In the genomic region with DNA sequence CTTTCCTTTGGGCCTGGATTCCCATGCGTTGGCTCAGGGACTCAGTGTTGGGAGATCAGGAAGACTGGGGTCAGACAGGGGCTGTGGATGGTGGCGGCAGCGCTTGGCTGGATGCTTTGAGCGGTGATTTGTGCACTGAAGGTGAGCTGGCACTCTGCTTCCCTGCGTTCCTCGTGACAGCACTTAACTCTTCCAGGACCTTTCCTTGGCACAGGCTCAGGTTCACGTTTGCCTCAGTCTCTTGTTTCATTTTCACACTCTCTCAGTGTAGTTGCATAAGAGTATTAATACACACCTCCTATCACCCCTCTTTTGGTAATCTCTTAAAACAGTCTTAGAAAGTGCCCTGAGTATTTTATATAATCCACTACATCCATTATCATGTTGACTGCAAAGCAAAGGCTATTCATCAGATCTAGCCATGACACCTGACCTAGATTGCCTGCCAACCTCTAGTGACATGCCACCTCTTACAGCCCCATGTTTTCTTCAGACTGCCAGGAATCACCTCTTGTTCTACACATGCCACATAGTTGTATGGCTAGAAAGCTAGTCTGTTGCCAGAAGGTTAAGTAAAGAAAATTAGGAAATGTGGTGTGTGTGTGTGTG, we compare ENCODE assay signal across 21 mouse cellular contexts. TPM values are rescaled to one million over a fixed set of nuclear protein-coding genes. Genes with fewer than 3 reads are reported as not detected.
DNase-seq lines count a peak whose midpoint lies in the region; TF ChIP-seq lines count a peak whose summit lies in the region.
"Had no signal": no experiment of that assay in that cellular context is flagged by ENCODE, and none has a peak within 500 bp of the region (broad histone marks: within the 10 kb centered on the region; RNA-seq: fewer than 3 reads in every experiment).

No protein-coding gene starts in this region.

- H3K27me3 ChIP-seq in cerebellum, adult 2 months (ENCODE audit: control insufficient read depth, insufficient read depth, low read length) = no peaks in the 10 kb centered on the region
- no peaks in the 10 kb centered on the region for H3K27me3 ChIP-seq in kidney, adult 2 months (replicated peaks; ENCODE audit: control insufficient read depth, insufficient read depth, low read length)
- H3K27me3 ChIP-seq: CH12.LX; embryonic facial prominence, embryonic 15.5 days; forebrain, embryonic 15.5 days; heart, embryonic 15.5 days; Patski; stomach, embryonic 15.5 days had no signal

- peak; percentile 22 to 30 for DNase-seq in cerebellum, postnatal 14 days
- no peak for DNase-seq in cerebellum, adult 2 months
- peak; percentile 34 for DNase-seq in kidney, postnatal 14 days
- DNase-seq in kidney, adult 2 months = no peak
- DNase-seq in lung, adult 18-20 months = peak; percentile 38 to 56
- DNase-seq in lung, postnatal 25 days (ENCODE audit: low spot score) = peak; percentile 51
- no peak for DNase-seq in gastrocnemius, postnatal 25 days
- DNase-seq: B cell, adult 2 months; cerebellum, adult 18-20 months; liver; thymus, postnatal 4 days had no signal

- H3K27ac ChIP-seq in cerebellum, adult 2 months (ENCODE audit: insufficient read depth, low read length) = no peak overlapping the region
- H3K27ac ChIP-seq in kidney, adult 2 months (ENCODE audit: insufficient read depth, low read depth, low read length) = no peak overlapping the region
- H3K27ac ChIP-seq: embryonic facial prominence, embryonic 15.5 days; forebrain, embryonic 15.5 days; heart, embryonic 15.5 days; hindbrain, embryonic 10.5 days; hindbrain, postnatal 0 days; limb, embryonic 10.5 days; midbrain, embryonic 10.5 days; stomach, embryonic 15.5 days had no signal

- no peak overlapping the region for H3K4me3 ChIP-seq in cerebellum, adult 2 months (replicated peaks; ENCODE audit: insufficient read depth, low read depth, low read length)
- no peak overlapping the region for H3K4me3 ChIP-seq in kidney, adult 2 months (ENCODE audit: insufficient read depth, low read depth, low read length)
- H3K4me3 ChIP-seq: embryonic facial prominence, embryonic 15.5 days; forebrain, embryonic 15.5 days; heart, embryonic 15.5 days; hindbrain, embryonic 10.5 days; limb, embryonic 10.5 days; midbrain, embryonic 10.5 days; stomach, embryonic 15.5 days had no signal

- no peak for TF ChIP-seq POLR2A in cerebellum, adult 2 months (IDR thresholded peaks at IDR 0.05; ENCODE audit: borderline replicate concordance, insufficient read depth, low read length)
- no peak for TF ChIP-seq POLR2A in kidney, adult 2 months (IDR thresholded peaks at IDR 0.05; ENCODE audit: low read depth, low read length)

- no peak for TF ChIP-seq CTCF in cerebellum, adult 2 months (IDR thresholded peaks at IDR 0.05; ENCODE audit: borderline replicate concordance, insufficient read depth, low read depth, low read length)
- no peak for TF ChIP-seq CTCF in kidney, adult 2 months (conservative IDR thresholded peaks at IDR 0.05; ENCODE audit: insufficient read depth, insufficient read length, low read depth, low read length)

- H3K36me3 ChIP-seq in kidney, adult 2 months (ENCODE audit: control insufficient read depth, insufficient read depth, low read length) = no peaks in the 10 kb centered on the region; the same call in 1 of the 2 replicates

- WGBS in cerebellum, adult 2 months = 68% methylated on average over 7 of the region's 7 CpGs
- 88% methylated on average over 7 of the region's 7 CpGs for WGBS in kidney, adult 2 months

- no peaks in the 10 kb centered on the region for H3K4me1 ChIP-seq in cerebellum, adult 2 months (ENCODE audit: control insufficient read depth, insufficient read depth, low read length)
- no peaks in the 10 kb centered on the region for H3K4me1 ChIP-seq in kidney, adult 2 months (ENCODE audit: control insufficient read depth, insufficient read depth, low read length)
- H3K4me1 ChIP-seq: embryonic facial prominence, embryonic 15.5 days; forebrain, embryonic 15.5 days; heart, embryonic 15.5 days; limb, embryonic 10.5 days; stomach, embryonic 15.5 days had no signal

RNA-seq across cellular contexts. Expression of gene Pdk1, which starts 19.8 kb away (rescaled TPM):
- 11.8 and 12.7 TPM in 2 replicates for polyA plus RNA-seq in cerebellum, adult 2 months (2012; rRNA removed)
- polyA plus RNA-seq in kidney, adult 2 months (2012; rRNA removed) = 12.0 and 16.7 TPM in 2 replicates
- total RNA-seq in gastrocnemius, postnatal 25 days (2021) = 10 to 100 TPM; 58.0 TPM

Comparison
In these comparisons a context has a peak if more than half of its experiments do, and no peak if none do; other contexts are left out.
1. DNase-seq: peak in cerebellum, postnatal 14 days (2 of 2), kidney, postnatal 14 days (single experiment), lung, adult 18-20 months (2 of 2) and lung, postnatal 25 days (single experiment); none in cerebellum, adult 2 months (0 of 2), kidney, adult 2 months (single experiment) and gastrocnemius, postnatal 25 days (single experiment).